ENCODE assay signal across 8 mouse cellular contexts in the genomic region with DNA sequence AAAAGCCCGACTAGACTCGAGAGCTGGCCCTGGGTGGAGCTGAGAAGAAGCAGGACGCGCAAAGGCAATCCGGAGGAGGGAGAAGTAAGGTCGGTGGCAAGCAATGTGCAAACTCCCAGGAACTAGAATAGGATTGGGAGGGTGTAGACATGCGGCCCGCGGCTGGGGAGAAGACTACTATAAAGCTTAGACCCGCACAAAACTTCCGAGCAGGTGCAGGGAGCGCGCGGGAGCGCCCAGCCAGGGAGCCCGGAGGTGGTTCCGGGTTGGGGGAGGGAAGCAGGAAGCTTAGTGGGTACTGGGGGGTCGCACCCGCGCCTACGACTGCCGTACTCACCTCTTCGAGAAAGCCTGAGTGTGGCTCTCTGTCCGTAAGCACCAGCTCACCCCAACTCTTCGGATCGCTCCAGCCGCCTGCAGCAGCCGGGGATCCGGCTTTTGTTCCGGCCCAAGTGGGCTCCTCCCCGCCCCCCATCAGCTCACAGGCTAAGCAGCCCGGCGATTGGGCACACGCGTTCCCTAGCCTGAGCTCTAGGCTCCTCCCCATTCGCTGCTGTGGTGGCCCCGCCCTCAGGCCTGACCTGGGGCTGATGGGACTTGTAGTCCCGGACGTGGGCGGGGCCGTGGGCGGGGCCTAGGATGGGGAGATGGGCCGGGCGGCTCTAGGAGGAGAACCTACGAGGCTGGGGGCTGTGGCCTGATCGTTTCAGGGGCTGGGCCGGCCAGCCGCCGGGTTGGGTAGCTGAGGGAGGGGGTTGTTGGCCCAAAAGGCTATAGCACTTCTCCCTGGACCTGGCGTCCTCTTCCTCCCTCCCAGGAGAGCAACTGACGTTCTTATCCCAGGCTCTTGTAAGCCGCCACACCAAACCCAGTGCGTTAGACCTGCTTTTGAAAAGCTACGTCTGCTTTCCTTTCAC. TPM values are rescaled to one million over a fixed set of nuclear protein-coding genes. Genes with fewer than 3 reads are reported as not detected.
DNase-seq lines count a peak whose midpoint lies in the region; ATAC-seq and TF ChIP-seq lines count a peak whose summit lies in the region.

A gene (minus strand): TSS at position 543 of the 917 bp plus-strand sequence.

- H3K27ac ChIP-seq in forebrain, embryonic 10.5 days = peak within 1 kb of the TSS; percentile 97
- H3K27ac ChIP-seq in heart, embryonic 15.5 days = peak within 1 kb of the TSS; percentile 91
- H3K27ac ChIP-seq in liver, embryonic 14.5 days = peak within 1 kb of the TSS; percentile 56
- H3K27ac ChIP-seq in neural tube, embryonic 11.5 days (ENCODE audit: low read depth, low read length) = peak within 1 kb of the TSS; percentile 78
- peak within 1 kb of the TSS; percentile 93 for H3K27ac ChIP-seq in stomach, postnatal 0 days (replicated peaks)

- peak within 1 kb of the TSS; percentile 93 for H3K4me3 ChIP-seq in forebrain, embryonic 10.5 days
- peak within 1 kb of the TSS; percentile 94 for H3K4me3 ChIP-seq in heart, embryonic 15.5 days
- H3K4me3 ChIP-seq in liver, embryonic 14.5 days (ENCODE audit: insufficient read depth in 1 of 2, low read depth in 2 of 2, low read length in 2 of 2) = peak within 1 kb of the TSS; percentile 85
- H3K4me3 ChIP-seq in neural tube, embryonic 11.5 days (ENCODE audit: low read depth, low read length) = peak within 1 kb of the TSS; percentile 90
- H3K4me3 ChIP-seq in stomach, postnatal 0 days (ENCODE audit: low read depth, low read length) = peak within 1 kb of the TSS; percentile 81

- ATAC-seq in heart, embryonic 15.5 days (replicated peaks; ENCODE audit: insufficient number of reproducible peaks, insufficient read depth, low FRiP score, low read depth) = peak; percentile 99
- peak; percentile 98 for ATAC-seq in liver, embryonic 14.5 days (ENCODE audit: insufficient read depth)
- peak; percentile 96 for ATAC-seq in neural tube, embryonic 11.5 days (ENCODE audit: insufficient read depth, low FRiP score, low TSS enrichment)
- peak; percentile 99 for ATAC-seq in stomach, postnatal 0 days (ENCODE audit: low FRiP score, low TSS enrichment)

- H3K4me2 ChIP-seq in heart, embryonic 15.5 days = peak within 1 kb of the TSS; percentile 80
- H3K4me2 ChIP-seq in liver, embryonic 14.5 days (ENCODE audit: low read depth) = peak within 1 kb of the TSS; percentile 98
- H3K4me2 ChIP-seq in neural tube, embryonic 11.5 days (ENCODE audit: low read depth) = peak within 1 kb of the TSS; percentile 70
- peak within 1 kb of the TSS; percentile 82 for H3K4me2 ChIP-seq in stomach, postnatal 0 days (replicated peaks; ENCODE audit: low read depth)

- H3K4me1 ChIP-seq in forebrain, embryonic 10.5 days = peaks cover 42% of the 10 kb centered on the region
- peaks cover 38% of the 10 kb centered on the region for H3K4me1 ChIP-seq in heart, embryonic 15.5 days (replicated peaks)
- peaks cover 20 to 29% of the 10 kb centered on the region in 2 experiments for H3K4me1 ChIP-seq in liver, embryonic 14.5 days (replicated peaks; ENCODE audit: control insufficient read depth in 2 of 2, insufficient read depth in 2 of 2, low read length in 1 of 2)
- peaks cover 20% of the 10 kb centered on the region for H3K4me1 ChIP-seq in neural tube, embryonic 11.5 days (ENCODE audit: control insufficient read depth, insufficient read depth, low read length)
- H3K4me1 ChIP-seq in stomach, postnatal 0 days (replicated peaks; ENCODE audit: control insufficient read depth, insufficient read depth) = peaks cover 14% of the 10 kb centered on the region

- no peak for TF ChIP-seq CTCF in liver, embryonic 14.5 days (IDR thresholded peaks at IDR 0.05; ENCODE audit: low read depth)
- TF ChIP-seq CTCF in stomach, postnatal 0 days (IDR thresholded peaks at IDR 0.05; ENCODE audit: low read depth) = no peak

- no peak for TF ChIP-seq EP300 in liver, embryonic 14.5 days (IDR thresholded peaks at IDR 0.05; ENCODE audit: low read depth)
- no peak for TF ChIP-seq EP300 in stomach, postnatal 0 days (optimal IDR thresholded peaks at IDR 0.05)

- WGBS in forebrain, embryonic 10.5 days = under 1% methylated on average over 54 of the region's 54 CpGs
- under 1% methylated on average over 54 of the region's 54 CpGs for WGBS in heart, embryonic 15.5 days
- WGBS in liver, embryonic 14.5 days (ENCODE audit: insufficient replicate concordance) = under 1% methylated on average over 53 of the region's 54 CpGs
- WGBS in neural tube, embryonic 11.5 days = under 1% methylated on average over 54 of the region's 54 CpGs
- WGBS in stomach, postnatal 0 days = under 1% methylated on average over 50 of the region's 54 CpGs

- DNase-seq in CD8-positive naive resting alpha-beta T cell, adult 2 months (ENCODE audit: low read depth in 2 of 2, low spot score in 2 of 2) = peak; percentile 96 to 97
- peak; percentile 98 for DNase-seq in c-Kit-positive CD71-negative TER-119-negative erythroid progenitor cells, embryonic 14.5 days (ENCODE audit: low read depth)
- DNase-seq in forebrain, embryonic 10.5 days (ENCODE audit: extremely low spot score, low spot score) = peak; percentile 99
- peak; percentile 100 for DNase-seq in kidney, postnatal 25 days
- DNase-seq in liver, embryonic 14.5 days (ENCODE audit: low read depth in 3 of 3, low spot score in 3 of 3) = peak; percentile 98
- peak; percentile 100 for DNase-seq in neural tube, embryonic 11.5 days (ENCODE audit: low spot score)
- peak; percentile 99 for DNase-seq in stomach, postnatal 0 days (ENCODE audit: low spot score)

- no peaks in the 10 kb centered on the region for H3K9me3 ChIP-seq in forebrain, embryonic 10.5 days
- no peaks in the 10 kb centered on the region for H3K9me3 ChIP-seq in heart, embryonic 15.5 days (replicated peaks)
- no peaks in the 10 kb centered on the region for H3K9me3 ChIP-seq in liver, embryonic 14.5 days (ENCODE audit: control insufficient read depth, low read length)
- H3K9me3 ChIP-seq in neural tube, embryonic 11.5 days (ENCODE audit: control insufficient read depth, low read length) = no peaks in the 10 kb centered on the region
- no peaks in the 10 kb centered on the region for H3K9me3 ChIP-seq in stomach, postnatal 0 days (ENCODE audit: control insufficient read depth, low read length)

- peak within 1 kb of the TSS; percentile 85 for H3K9ac ChIP-seq in heart, embryonic 15.5 days
- peak within 1 kb of the TSS; percentile 84 for H3K9ac ChIP-seq in liver, embryonic 14.5 days (replicated peaks)
- peak within 1 kb of the TSS; percentile 96 for H3K9ac ChIP-seq in neural tube, embryonic 11.5 days (ENCODE audit: low read length)
- H3K9ac ChIP-seq in stomach, postnatal 0 days (ENCODE audit: low read length) = peak within 1 kb of the TSS; percentile 81

- H3K36me3 ChIP-seq in forebrain, embryonic 10.5 days (replicated peaks) = peaks cover 28% of the 10 kb centered on the region
- peaks cover 8% of the 10 kb centered on the region for H3K36me3 ChIP-seq in heart, embryonic 15.5 days
- peaks cover 8% of the 10 kb centered on the region for H3K36me3 ChIP-seq in liver, embryonic 14.5 days (replicated peaks; ENCODE audit: control insufficient read depth, insufficient read depth, low read depth)
- H3K36me3 ChIP-seq in neural tube, embryonic 11.5 days (ENCODE audit: control insufficient read depth, insufficient read depth, low read length) = peaks cover 7% of the 10 kb centered on the region
- H3K36me3 ChIP-seq in stomach, postnatal 0 days (ENCODE audit: control insufficient read depth, insufficient read depth, low read length) = peaks cover 10% of the 10 kb centered on the region

- peaks cover 41% of the 10 kb centered on the region for H3K27me3 ChIP-seq in forebrain, embryonic 10.5 days (ENCODE audit: poor library complexity, severe bottlenecking)
- H3K27me3 ChIP-seq in heart, embryonic 15.5 days = no peaks in the 10 kb centered on the region
- H3K27me3 ChIP-seq in liver, embryonic 14.5 days (ENCODE audit: control insufficient read depth, insufficient read depth, low read length) = no peaks in the 10 kb centered on the region
- H3K27me3 ChIP-seq in neural tube, embryonic 11.5 days (ENCODE audit: control insufficient read depth, insufficient read depth, low read length) = no peaks in the 10 kb centered on the region
- no peaks in the 10 kb centered on the region for H3K27me3 ChIP-seq in stomach, postnatal 0 days (ENCODE audit: control insufficient read depth, insufficient read depth, low read length)

RNA-seq across cellular contexts. Expression of the gene that starts here (rescaled TPM):
- 287 and 294 TPM in 2 replicates for polyA plus RNA-seq in forebrain, embryonic 10.5 days (2016; fragmentation: Nextera tagmentation; extraction: Ambion mirVana)
- 49.5 and 76.6 TPM in 2 replicates for polyA plus RNA-seq in heart, embryonic 15.5 days (2015; fragmentation: Nextera tagmentation; extraction: Ambion mirVana)
- polyA plus RNA-seq in liver, embryonic 14.5 days (2012; rRNA removed) = 35.5 and 45.9 TPM in 2 replicates
- 68.2 and 76.7 TPM in 2 replicates for polyA plus RNA-seq in liver, embryonic 14.5 days (2014; fragmentation: Nextera tagmentation; extraction: Ambion mirVana)
- 330 and 394 TPM in 2 replicates for polyA plus RNA-seq in neural tube, embryonic 11.5 days (2014; fragmentation: Nextera tagmentation; extraction: Ambion mirVana)
- 70.3 and 70.6 TPM in 2 replicates for polyA plus RNA-seq in stomach, postnatal 0 days (2015; fragmentation: Nextera tagmentation; extraction: Ambion mirVana)

Comparison
In these comparisons a context has a peak if more than half of its experiments do, and no peak if none do; other contexts are left out.
1. Peak in every context shown above with its lines: DNase-seq, ATAC-seq, H3K4me3 ChIP-seq and H3K27ac ChIP-seq.